Comparison of ENCODE assay signal across 10 mouse cellular contexts in genomic region chr16:91459841-91460370, GRCm38 (mm10). TPM values are rescaled to one million over a fixed set of nuclear protein-coding genes. Genes with fewer than 3 reads are reported as not detected.
DNase-seq lines count a peak whose midpoint lies in the region; ATAC-seq and TF ChIP-seq lines count a peak whose summit lies in the region.
"Had no signal": no experiment of that assay in that cellular context is flagged by ENCODE, and none has a peak within 500 bp of the region (broad histone marks: within the 10 kb centered on the region; RNA-seq: fewer than 3 reads in every experiment).

No protein-coding gene starts in this region.

- 70% methylated on average over 11 of the region's 11 CpGs for WGBS in heart, embryonic 16.5 days
- WGBS in heart, embryonic 11.5 days (ENCODE audit: insufficient replicate concordance): 69% methylated on average over 11 of the region's 11 CpGs
- WGBS in midbrain, postnatal 0 days: 76% methylated on average over 11 of the region's 11 CpGs
- WGBS in midbrain, embryonic 11.5 days: 74% methylated on average over 11 of the region's 11 CpGs
- WGBS in liver, embryonic 14.5 days (ENCODE audit: insufficient replicate concordance): 73% methylated on average over 11 of the region's 11 CpGs
- 71% methylated on average over 11 of the region's 11 CpGs for WGBS in hindbrain, embryonic 13.5 days
- 71% methylated on average over 11 of the region's 11 CpGs for WGBS in embryonic facial prominence, embryonic 10.5 days

- 0 out of 2 replicates have a peak overlapping the region, but pooled peaks have one; percentile 29 for H3K27ac ChIP-seq in heart, embryonic 16.5 days (ENCODE audit: low read length)
- no peak overlapping the region for H3K27ac ChIP-seq in heart, embryonic 11.5 days (ENCODE audit: low read depth, low read length)
- H3K27ac ChIP-seq in midbrain, postnatal 0 days (ENCODE audit: low read depth, low read length): no peak overlapping the region
- H3K27ac ChIP-seq in midbrain, embryonic 11.5 days (ENCODE audit: low read depth, low read length): no peak overlapping the region
- H3K27ac ChIP-seq in liver, embryonic 14.5 days: peak overlapping the region; percentile 54; the same call in 1 of the 2 replicates
- no peak overlapping the region for H3K27ac ChIP-seq in hindbrain, embryonic 13.5 days
- no peak overlapping the region for H3K27ac ChIP-seq in embryonic facial prominence, embryonic 10.5 days (replicated peaks)

- TF ChIP-seq EP300 in liver, embryonic 14.5 days (IDR thresholded peaks at IDR 0.05; ENCODE audit: low read depth): no peak

- DNase-seq in midbrain, postnatal 0 days (ENCODE audit: low spot score): no peak
- DNase-seq in midbrain, embryonic 11.5 days (ENCODE audit: low spot score, missing footprints): no peak
- no peak for DNase-seq in liver, embryonic 14.5 days (ENCODE audit: low read depth in 3 of 3, low spot score in 3 of 3)
- DNase-seq in thymus, postnatal 36 days: peak; percentile 65 to 69
- no peak for DNase-seq in embryonic facial prominence, embryonic 10.5 days (ENCODE audit: low spot score)
- DNase-seq: heart, adult 18-20 months had no signal

- no peak overlapping the region for H3K9ac ChIP-seq in heart, embryonic 16.5 days (ENCODE audit: low read length)
- H3K9ac ChIP-seq in heart, embryonic 11.5 days (ENCODE audit: low read depth, low read length): no peak overlapping the region
- H3K9ac ChIP-seq in midbrain, postnatal 0 days (replicated peaks; ENCODE audit: low read length, poor library complexity, severe bottlenecking): no peak overlapping the region
- no peak overlapping the region for H3K9ac ChIP-seq in midbrain, embryonic 11.5 days (ENCODE audit: low read length)
- H3K9ac ChIP-seq in liver, embryonic 14.5 days (replicated peaks): no peak overlapping the region; the same call in 1 of the 2 replicates
- no peak overlapping the region for H3K9ac ChIP-seq in hindbrain, embryonic 13.5 days

- TF ChIP-seq CTCF in midbrain, postnatal 0 days (IDR thresholded peaks at IDR 0.05): peak; percentile 43
- peak; percentile 82 for TF ChIP-seq CTCF in liver, embryonic 14.5 days (IDR thresholded peaks at IDR 0.05; ENCODE audit: low read depth)

- H3K36me3 ChIP-seq in heart, embryonic 16.5 days (ENCODE audit: control insufficient read depth, insufficient read depth): no peaks in the 10 kb centered on the region
- H3K36me3 ChIP-seq in heart, embryonic 11.5 days (ENCODE audit: control insufficient read depth, insufficient read depth, low read length): no peaks in the 10 kb centered on the region
- no peaks in the 10 kb centered on the region for H3K36me3 ChIP-seq in midbrain, postnatal 0 days (ENCODE audit: insufficient read depth, low read length)
- no peaks in the 10 kb centered on the region for H3K36me3 ChIP-seq in midbrain, embryonic 11.5 days (ENCODE audit: control insufficient read depth, insufficient read depth, low read length)
- no peaks in the 10 kb centered on the region for H3K36me3 ChIP-seq in liver, embryonic 14.5 days (replicated peaks; ENCODE audit: control insufficient read depth, insufficient read depth, low read depth)
- H3K36me3 ChIP-seq in hindbrain, embryonic 13.5 days: no peaks in the 10 kb centered on the region
- no peaks in the 10 kb centered on the region for H3K36me3 ChIP-seq in embryonic facial prominence, embryonic 10.5 days (replicated peaks)

- no peaks in the 10 kb centered on the region for H3K27me3 ChIP-seq in heart, embryonic 16.5 days (ENCODE audit: control insufficient read depth, insufficient read depth, low read length)
- no peaks in the 10 kb centered on the region for H3K27me3 ChIP-seq in heart, embryonic 11.5 days (ENCODE audit: control insufficient read depth, insufficient read depth, low read length)
- no peaks in the 10 kb centered on the region for H3K27me3 ChIP-seq in midbrain, postnatal 0 days (ENCODE audit: insufficient read depth, low read length)
- H3K27me3 ChIP-seq in midbrain, embryonic 11.5 days (ENCODE audit: control insufficient read depth, insufficient read depth, low read length): no peaks in the 10 kb centered on the region
- no peaks in the 10 kb centered on the region for H3K27me3 ChIP-seq in liver, embryonic 14.5 days (ENCODE audit: control insufficient read depth, insufficient read depth, low read length)
- peaks cover 3% of the 10 kb centered on the region; the same call in 1 of the 2 replicates for H3K27me3 ChIP-seq in hindbrain, embryonic 13.5 days
- H3K27me3 ChIP-seq in embryonic facial prominence, embryonic 10.5 days (replicated peaks; ENCODE audit: low read depth, poor library complexity, severe bottlenecking): no peaks in the 10 kb centered on the region

- no peak overlapping the region for H3K4me2 ChIP-seq in heart, embryonic 16.5 days (ENCODE audit: low read depth, low read length)
- H3K4me2 ChIP-seq in heart, embryonic 11.5 days: no peak overlapping the region
- no peak overlapping the region for H3K4me2 ChIP-seq in midbrain, postnatal 0 days (ENCODE audit: low read depth, low read length, poor library complexity, severe bottlenecking)
- H3K4me2 ChIP-seq in midbrain, embryonic 11.5 days: no peak overlapping the region
- H3K4me2 ChIP-seq in liver, embryonic 14.5 days (ENCODE audit: low read depth): no peak overlapping the region
- H3K4me2 ChIP-seq in hindbrain, embryonic 13.5 days: no peak overlapping the region

- H3K9me3 ChIP-seq in heart, embryonic 16.5 days (replicated peaks; ENCODE audit: control insufficient read depth, low read length): no peaks in the 10 kb centered on the region
- H3K9me3 ChIP-seq in heart, embryonic 11.5 days (replicated peaks; ENCODE audit: control insufficient read depth, low read length): no peaks in the 10 kb centered on the region
- H3K9me3 ChIP-seq in midbrain, postnatal 0 days (ENCODE audit: low read length): no peaks in the 10 kb centered on the region
- H3K9me3 ChIP-seq in midbrain, embryonic 11.5 days (ENCODE audit: control insufficient read depth, low read length): no peaks in the 10 kb centered on the region
- H3K9me3 ChIP-seq in liver, embryonic 14.5 days (ENCODE audit: control insufficient read depth, low read length): no peaks in the 10 kb centered on the region
- H3K9me3 ChIP-seq in hindbrain, embryonic 13.5 days: no peaks in the 10 kb centered on the region
- H3K9me3 ChIP-seq in embryonic facial prominence, embryonic 10.5 days: no peaks in the 10 kb centered on the region

- H3K4me3 ChIP-seq in heart, embryonic 16.5 days (ENCODE audit: low read length): no peak overlapping the region
- H3K4me3 ChIP-seq in heart, embryonic 11.5 days (ENCODE audit: low read depth, low read length): no peak overlapping the region
- H3K4me3 ChIP-seq in midbrain, postnatal 0 days (ENCODE audit: low read depth, low read length): no peak overlapping the region
- H3K4me3 ChIP-seq in midbrain, embryonic 11.5 days (ENCODE audit: low read depth, low read length): no peak overlapping the region
- no peak overlapping the region for H3K4me3 ChIP-seq in liver, embryonic 14.5 days (ENCODE audit: insufficient read depth in 1 of 2, low read depth in 2 of 2, low read length in 2 of 2)
- no peak overlapping the region for H3K4me3 ChIP-seq in hindbrain, embryonic 13.5 days
- no peak overlapping the region for H3K4me3 ChIP-seq in embryonic facial prominence, embryonic 10.5 days
- H3K4me3 ChIP-seq: erythroblast, embryonic 14.5 days had no signal

- ATAC-seq in heart, embryonic 16.5 days (replicated peaks; ENCODE audit: extremely low read depth, insufficient read depth, low FRiP score): no peak
- no peak for ATAC-seq in heart, embryonic 11.5 days (replicated peaks; ENCODE audit: insufficient number of reproducible peaks, low FRiP score, low TSS enrichment)
- ATAC-seq in midbrain, postnatal 0 days (ENCODE audit: low FRiP score): no peak
- ATAC-seq in midbrain, embryonic 11.5 days (ENCODE audit: low FRiP score): no peak
- ATAC-seq in liver, embryonic 14.5 days (ENCODE audit: insufficient read depth): no peak
- ATAC-seq in hindbrain, embryonic 13.5 days (ENCODE audit: low FRiP score): no peak

- H3K4me1 ChIP-seq in heart, embryonic 16.5 days (ENCODE audit: control insufficient read depth, insufficient read depth, low read length): peaks cover 17% of the 10 kb centered on the region
- peaks cover 10% of the 10 kb centered on the region for H3K4me1 ChIP-seq in heart, embryonic 11.5 days (ENCODE audit: control insufficient read depth, insufficient read depth, low read length)
- no peaks in the 10 kb centered on the region for H3K4me1 ChIP-seq in midbrain, postnatal 0 days (ENCODE audit: insufficient read depth, low read length)
- H3K4me1 ChIP-seq in midbrain, embryonic 11.5 days (ENCODE audit: control insufficient read depth, insufficient read depth, low read length): no peaks in the 10 kb centered on the region
- peaks cover 28 to 42% of the 10 kb centered on the region in 2 experiments for H3K4me1 ChIP-seq in liver, embryonic 14.5 days (replicated peaks; ENCODE audit: control insufficient read depth in 2 of 2, insufficient read depth in 2 of 2, low read length in 1 of 2)
- peaks cover 10% of the 10 kb centered on the region for H3K4me1 ChIP-seq in hindbrain, embryonic 13.5 days (replicated peaks)
- peaks cover 31% of the 10 kb centered on the region for H3K4me1 ChIP-seq in embryonic facial prominence, embryonic 10.5 days

RNA-seq across cellular contexts. Expression of gene Ifnar1, which starts 25.1 kb away (rescaled TPM):
- polyA plus RNA-seq in heart, embryonic 16.5 days (2015; fragmentation: Nextera tagmentation; extraction: Ambion mirVana): 40.9 and 41.1 TPM in 2 replicates
- 37.1 and 38.6 TPM in 2 replicates for polyA plus RNA-seq in heart, embryonic 11.5 days (2014; fragmentation: Nextera tagmentation; extraction: Ambion mirVana)
- total RNA-seq in midbrain, postnatal 0 days (2014; rRNA removed): 61.1 and 78.9 TPM in 2 replicates
- 30.9 and 32.4 TPM in 2 replicates for polyA plus RNA-seq in midbrain, postnatal 0 days (2015; fragmentation: Nextera tagmentation; extraction: Ambion mirVana)
- polyA plus RNA-seq in midbrain, embryonic 11.5 days (2014; fragmentation: Nextera tagmentation; extraction: Ambion mirVana): 49.9 and 53.8 TPM in 2 replicates
- polyA plus RNA-seq in liver, embryonic 14.5 days (2012; rRNA removed): 9.3 and 11.6 TPM in 2 replicates
- 15.4 and 16.2 TPM in 2 replicates for polyA plus RNA-seq in liver, embryonic 14.5 days (2014; fragmentation: Nextera tagmentation; extraction: Ambion mirVana)
- 48.4 and 53.5 TPM in 2 replicates for polyA plus RNA-seq in hindbrain, embryonic 13.5 days (2015; fragmentation: Nextera tagmentation; extraction: Ambion mirVana)
- 56.9 and 57.6 TPM in 2 replicates for polyA plus RNA-seq in embryonic facial prominence, embryonic 10.5 days (2016; fragmentation: Nextera tagmentation; extraction: Ambion mirVana)

RNA-seq across cellular contexts. Expression of gene Il10rb, which starts 53.9 kb away (rescaled TPM):
- 71.3 and 75.1 TPM in 2 replicates for polyA plus RNA-seq in heart, embryonic 16.5 days (2015; fragmentation: Nextera tagmentation; extraction: Ambion mirVana)
- 38.6 and 46.9 TPM in 2 replicates for polyA plus RNA-seq in heart, embryonic 11.5 days (2014; fragmentation: Nextera tagmentation; extraction: Ambion mirVana)
- 5.5 and 7.5 TPM in 2 replicates for total RNA-seq in midbrain, postnatal 0 days (2014; rRNA removed)
- 10.5 and 12.8 TPM in 2 replicates for polyA plus RNA-seq in midbrain, postnatal 0 days (2015; fragmentation: Nextera tagmentation; extraction: Ambion mirVana)
- polyA plus RNA-seq in midbrain, embryonic 11.5 days (2014; fragmentation: Nextera tagmentation; extraction: Ambion mirVana): 8.1 and 8.5 TPM in 2 replicates
- polyA plus RNA-seq in liver, embryonic 14.5 days (2012; rRNA removed): 12.4 and 12.7 TPM in 2 replicates
- 24.9 and 28.7 TPM in 2 replicates for polyA plus RNA-seq in liver, embryonic 14.5 days (2014; fragmentation: Nextera tagmentation; extraction: Ambion mirVana)
- 10.1 and 11.1 TPM in 2 replicates for polyA plus RNA-seq in hindbrain, embryonic 13.5 days (2015; fragmentation: Nextera tagmentation; extraction: Ambion mirVana)
- 7.8 and 8.9 TPM in 2 replicates for polyA plus RNA-seq in embryonic facial prominence, embryonic 10.5 days (2016; fragmentation: Nextera tagmentation; extraction: Ambion mirVana)

Comparison
In these comparisons a context has a peak if more than half of its experiments do, and no peak if none do; other contexts are left out.
1. H3K27ac ChIP-seq: peak in heart, embryonic 16.5 days (single experiment) and liver, embryonic 14.5 days (single experiment); none in heart, embryonic 11.5 days (single experiment), midbrain, postnatal 0 days (single experiment), midbrain, embryonic 11.5 days (single experiment), hindbrain, embryonic 13.5 days (single experiment) and embryonic facial prominence, embryonic 10.5 days (single experiment).
2. DNase-seq: peak in thymus, postnatal 36 days (2 of 2); none in midbrain, postnatal 0 days (single experiment), midbrain, embryonic 11.5 days (single experiment), liver, embryonic 14.5 days (0 of 3) and embryonic facial prominence, embryonic 10.5 days (single experiment).